Mouse (Mus musculus): ENCODE measurements at regions not wholly inside any gene's neighbourhood (a gene's known extent, or its start where the extent isn't known, plus 50 kb on each side); places are given as distances from the start of the nearest gene placed in this dataset.

DNA sequence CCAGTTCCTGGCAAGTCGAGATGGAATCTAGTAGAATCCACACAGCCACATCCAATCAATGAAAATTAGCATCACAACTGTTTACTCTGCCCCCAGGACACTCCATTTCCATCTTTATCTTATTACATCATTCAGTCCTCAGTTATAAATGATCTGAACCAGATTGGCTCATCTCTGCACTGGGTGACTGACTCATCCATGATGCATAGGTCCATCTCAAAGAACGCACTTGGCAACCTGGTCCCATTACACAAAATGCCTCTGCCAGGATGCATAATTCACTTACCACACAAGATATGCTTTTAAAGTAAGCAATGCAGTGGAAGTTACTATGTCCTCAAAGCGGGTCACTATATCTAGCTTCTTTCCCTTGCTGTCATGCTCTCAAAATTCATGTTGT is 110.0 kb upstream of the Gria1 start:
- no peak for DNase-seq (ENCODE audit: extremely low spot score, low spot score)

DNA sequence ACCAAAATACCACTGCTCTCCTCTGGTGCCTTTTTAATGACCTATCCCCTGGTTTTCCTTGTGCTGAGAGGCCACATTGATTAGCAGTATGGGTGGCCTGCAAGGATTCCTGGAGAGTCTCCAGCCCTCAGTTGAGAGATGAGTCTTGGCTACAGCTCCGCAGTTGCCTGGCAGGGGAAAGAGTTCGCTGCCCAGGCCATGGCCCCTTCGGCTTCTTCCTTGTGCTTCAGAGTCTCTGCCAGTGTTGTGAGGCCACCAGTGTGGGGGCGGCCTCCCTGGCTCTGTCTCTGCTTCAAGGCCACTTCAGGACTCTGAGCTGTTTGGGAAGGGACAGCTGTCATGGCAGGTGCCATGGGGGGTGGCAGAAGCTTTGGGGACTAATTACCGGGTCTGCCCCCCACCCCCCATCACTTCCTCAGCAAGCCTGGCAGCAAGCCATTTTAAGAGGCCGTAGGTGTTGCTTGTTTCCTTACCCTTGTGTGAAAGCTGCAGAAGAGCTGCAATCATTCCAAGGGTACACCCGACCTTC is 85.8 kb upstream of the Gria1 start:
- DNase-seq (ENCODE audit: extremely low spot score, low spot score), result no peak

DNA sequence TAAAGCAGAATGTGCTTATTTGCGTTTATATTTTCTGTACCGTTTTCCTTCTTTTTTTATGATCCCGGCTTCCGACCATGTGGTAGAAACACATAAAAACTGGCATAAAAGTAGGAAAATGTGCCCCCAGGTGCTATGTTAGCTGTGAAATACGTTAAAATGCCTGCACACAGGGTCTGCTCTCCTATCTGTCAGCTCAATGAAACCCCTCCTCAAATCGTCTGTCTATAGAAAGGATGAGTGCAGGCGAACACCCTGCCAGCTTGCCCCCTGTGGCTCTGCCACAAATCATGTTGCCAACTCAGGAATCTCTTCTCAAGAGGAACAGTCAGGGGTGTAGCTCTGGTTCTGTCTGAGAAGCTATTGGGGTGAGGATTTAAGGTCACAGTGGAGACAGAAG is 78.4 kb upstream of the Gria1 start:
- DNase-seq (ENCODE audit: extremely low spot score, low spot score), result no peak

DNA sequence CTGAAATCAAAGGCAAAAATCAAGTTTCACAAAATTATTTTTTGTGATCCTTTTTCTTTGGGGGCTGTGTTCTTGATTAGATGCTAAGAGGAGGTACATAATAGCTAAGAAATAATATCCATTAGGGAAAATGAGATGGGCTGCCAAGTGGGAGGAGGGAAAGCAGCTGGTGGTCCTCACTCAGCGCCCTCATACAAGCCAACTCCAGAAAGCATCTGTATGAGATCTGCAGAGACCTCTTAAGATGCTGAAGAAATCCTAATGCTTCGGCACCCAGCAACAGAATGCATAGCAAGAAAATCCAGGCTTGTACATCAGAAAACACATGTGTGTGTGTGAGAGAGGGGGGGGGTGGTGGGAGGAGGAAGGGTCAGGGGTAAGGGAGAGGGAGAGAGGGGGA is 58.8 kb upstream of the Gria1 start:
- no peak for DNase-seq (ENCODE audit: extremely low spot score, low spot score)

DNA sequence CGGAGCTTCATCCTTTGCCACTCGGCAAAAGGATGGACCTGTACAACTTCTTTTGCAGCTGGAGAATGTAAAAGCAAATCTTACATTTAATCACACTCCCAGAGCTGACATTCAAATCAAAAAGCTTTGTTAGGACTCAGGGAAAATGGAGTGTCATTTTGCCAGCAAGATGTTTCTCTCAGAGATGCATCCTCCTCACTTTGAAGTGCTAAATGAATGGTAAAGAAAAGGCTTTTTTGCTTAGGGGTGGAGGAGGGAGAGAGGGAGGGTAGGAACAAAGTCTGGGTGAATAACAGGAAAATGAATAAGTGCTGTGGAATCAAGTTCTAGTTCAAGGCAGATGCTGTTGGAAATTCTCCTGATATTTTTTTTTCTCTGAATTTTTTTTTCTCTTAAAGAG is 53.4 kb upstream of the Gria1 start:
- DNase-seq (ENCODE audit: extremely low spot score, low spot score), result no peak

All from neural tube, embryonic 10.5 days (tissue).